Mouse (Mus musculus) testis, adult 2 months (tissue): Measurements from ENCODE around the gene Cldn22. TPM values are rescaled to one million over a fixed set of nuclear protein-coding genes. Genes with fewer than 3 reads are reported as not detected.

Source experiments
- H3K27ac ChIP-seq: fragments of 200-500 bp; 2 replicates; pipeline ENCODE4 v1.5.1; 2012; ENCODE audit warnings: low read depth, low read length; ENCODE audit not compliant: control insufficient read depth, insufficient read depth
- H3K27me3 ChIP-seq: fragments of 200-500 bp; 2 replicates; pipeline ENCODE4 v1.6.1; 2012; ENCODE audit warnings: mild to moderate bottlenecking, low read length, moderate library complexity; ENCODE audit not compliant: control insufficient read depth, insufficient read depth
- H3K36me3 ChIP-seq: fragments of 200-500 bp; 2 replicates; pipeline ENCODE4 v1.6.1; 2012; ENCODE audit warnings: mild to moderate bottlenecking, low read length; ENCODE audit not compliant: control insufficient read depth, insufficient read depth
- H3K4me1 ChIP-seq: fragments of 200-500 bp; 2 replicates; pipeline ENCODE4 v1.6.1; 2012; ENCODE audit warnings: low read length; ENCODE audit not compliant: control insufficient read depth, insufficient read depth
- H3K4me3 ChIP-seq: fragments of 200-500 bp; 2 replicates; pipeline ENCODE4 v1.5.1; 2012; ENCODE audit warnings: low read depth, mild to moderate bottlenecking, low read length, moderate library complexity, mixed read lengths; ENCODE audit not compliant: control insufficient read depth
- CTCF ChIP-seq: fragments of 200-500 bp; IDR thresholded peaks from 2 replicates; pipeline ENCODE4 v1.5.1; 2012; ENCODE audit warnings: low read depth, mild to moderate bottlenecking, inconsistent platforms, low read length, moderate library complexity; ENCODE audit not compliant: control insufficient read depth, insufficient read depth, insufficient replicate concordance
- POLR2A ChIP-seq: fragments of 200-500 bp; IDR thresholded peaks from 2 replicates; pipeline ENCODE4 v1.6.1; 2012; ENCODE audit warnings: low read depth, mild to moderate bottlenecking, inconsistent platforms, low read length, moderate library complexity; ENCODE audit not compliant: control insufficient read depth
- polyA plus RNA-seq: library from polyadenylated mRNA; depleted of rRNA; stranded (reverse); fragments of >200 nt; gene quantifications from 2 replicates; pipeline ENCODE4 v1.2.3, GENCODE M21; 2012; rRNA removed

Cldn22 gene
- polyA plus RNA-seq, 1 experiment, result 0.35 TPM

GRCm38 (mm10) chr8:47874497-47875178 is 50.4 kb downstream of the Cldn22 start:
- no peaks in the 10 kb centered on the region; the same call in 1 of the 2 replicates for H3K36me3 ChIP-seq
- H3K4me3 ChIP-seq, result no peak overlapping the region
- H3K27me3 ChIP-seq, result no peaks in the 10 kb centered on the region
- H3K4me1 ChIP-seq, result no peaks in the 10 kb centered on the region
- TF ChIP-seq POLR2A, result no peak
- no peak for TF ChIP-seq CTCF
- no peak overlapping the region for H3K27ac ChIP-seq

Other genes with a start within 250 kb of the Cldn22 start
- 11.7 and 16.6 TPM in 2 replicates for gene Ing2, start 148.9 kb upstream of the Cldn22 start, polyA plus RNA-seq
- 39.7 and 40.1 TPM in 2 replicates for gene Cdkn2aip, start 110.5 kb upstream of the Cldn22 start, polyA plus RNA-seq
- gene Cldn24, start 2.3 kb upstream of the Cldn22 start, polyA plus RNA-seq, result 0.52 and 0.59 TPM in 2 replicates
- gene Wwc2, start 166.4 kb downstream of the Cldn22 start, polyA plus RNA-seq, result 18.6 and 19.6 TPM in 2 replicates